Mouse (Mus musculus): ENCODE results near the gene Gm14632. TPM values are rescaled to one million over a fixed set of nuclear protein-coding genes. Genes with fewer than 3 reads are reported as not detected.
"Not testable (repeated sequence)": the region's sequence is repeated elsewhere in the genome, so short reads cannot be mapped to it uniquely, and the experiment has no call there.

Gene Gm14632
- not detected in 2 replicates for polyA plus RNA-seq (2015; fragmentation: Nextera tagmentation; extraction: Ambion mirVana)

- not testable (repeated sequence) for H3K4me3 ChIP-seq; H3K27ac ChIP-seq; H3K4me1 ChIP-seq (replicated peaks); H3K4me2 ChIP-seq; H3K9ac ChIP-seq; H3K36me3 ChIP-seq; H3K27me3 ChIP-seq; H3K9me3 ChIP-seq (replicated peaks); ATAC-seq (replicated peaks; ENCODE audit: insufficient number of reproducible peaks, insufficient read depth, low FRiP score, low read depth)
- 84% methylated on average over 4 of the region's 7 CpGs for WGBS
Observed at GRCm38 (mm10) chrX:30329472-30329871, at the start of gene Gm14632. TSS of gene Gm14632 (plus strand) at chrX:30329772.

Measured in heart, embryonic 15.5 days (tissue).